Mouse (Mus musculus) T-cell, adult 2 months (primary cell): Measurements from ENCODE around the gene Zfp1.

Experiments used
- DNase-seq: peaks from one replicate; pipeline ENCODE4 v3.0.0; 2022; ENCODE audit warnings: low spot score

Zfp1 gene

DNA sequence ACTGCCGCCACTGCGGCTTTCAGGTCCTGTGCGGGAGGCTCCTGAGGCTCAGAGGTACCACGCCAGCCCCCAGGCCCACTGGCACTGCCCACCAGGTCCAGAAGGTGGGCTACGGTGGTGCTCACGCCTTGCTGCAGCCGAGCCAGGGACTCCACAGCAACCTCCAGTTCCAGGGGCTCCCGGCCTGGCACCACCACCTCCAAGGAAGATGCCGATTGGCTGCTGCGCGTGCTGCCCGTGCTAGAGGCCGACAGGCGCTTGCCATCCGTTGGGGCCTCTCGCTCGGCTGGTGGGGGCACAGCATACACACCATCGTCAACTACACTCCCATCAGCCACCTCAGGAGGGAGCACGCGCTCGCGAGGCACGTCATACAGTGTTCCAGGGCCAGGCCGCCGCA, 70.6 kb downstream of the Zfp1 start:
- DNase-seq: no peak

DNA sequence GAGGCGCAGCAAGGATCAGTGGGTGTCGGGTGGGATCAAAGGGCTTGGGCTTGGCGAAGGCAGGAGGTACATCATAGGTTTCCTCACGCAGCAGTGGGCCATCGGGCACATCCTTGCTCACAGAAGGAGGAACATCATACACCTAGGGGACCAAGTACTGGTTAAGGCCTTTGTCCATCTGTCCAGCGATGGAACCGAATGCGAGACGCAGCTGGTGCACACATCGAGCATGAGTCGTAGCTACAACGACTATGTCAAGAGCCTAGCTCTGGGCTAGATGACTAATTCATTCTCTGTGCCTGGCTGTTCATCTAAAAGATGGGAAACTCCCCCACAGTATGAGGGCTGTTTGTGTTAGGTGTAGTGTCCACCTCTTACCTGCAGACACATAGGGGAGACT, 71.1 kb downstream of the Zfp1 start:
- no peak for DNase-seq

DNA sequence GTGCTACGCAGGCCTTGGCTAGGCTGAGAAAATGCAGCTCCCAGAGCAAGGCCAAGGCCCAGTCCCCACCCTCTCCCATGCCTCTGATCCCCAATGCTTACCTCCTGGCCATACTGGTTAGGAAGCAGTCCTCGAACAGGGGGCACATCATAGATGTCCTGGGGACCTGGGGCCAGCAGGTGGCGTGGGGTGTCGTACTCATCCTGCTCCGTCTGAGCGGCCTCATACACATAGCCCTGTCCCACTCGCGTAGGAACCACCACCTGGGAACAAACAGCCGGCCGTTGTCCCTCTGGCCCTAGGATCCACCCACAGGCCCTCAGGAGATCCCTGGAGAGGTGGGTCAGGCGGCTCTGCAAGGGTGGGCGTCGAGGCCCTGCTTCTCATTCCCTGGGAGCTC, 72.3 kb downstream of the Zfp1 start:
- no peak for DNase-seq

DNA sequence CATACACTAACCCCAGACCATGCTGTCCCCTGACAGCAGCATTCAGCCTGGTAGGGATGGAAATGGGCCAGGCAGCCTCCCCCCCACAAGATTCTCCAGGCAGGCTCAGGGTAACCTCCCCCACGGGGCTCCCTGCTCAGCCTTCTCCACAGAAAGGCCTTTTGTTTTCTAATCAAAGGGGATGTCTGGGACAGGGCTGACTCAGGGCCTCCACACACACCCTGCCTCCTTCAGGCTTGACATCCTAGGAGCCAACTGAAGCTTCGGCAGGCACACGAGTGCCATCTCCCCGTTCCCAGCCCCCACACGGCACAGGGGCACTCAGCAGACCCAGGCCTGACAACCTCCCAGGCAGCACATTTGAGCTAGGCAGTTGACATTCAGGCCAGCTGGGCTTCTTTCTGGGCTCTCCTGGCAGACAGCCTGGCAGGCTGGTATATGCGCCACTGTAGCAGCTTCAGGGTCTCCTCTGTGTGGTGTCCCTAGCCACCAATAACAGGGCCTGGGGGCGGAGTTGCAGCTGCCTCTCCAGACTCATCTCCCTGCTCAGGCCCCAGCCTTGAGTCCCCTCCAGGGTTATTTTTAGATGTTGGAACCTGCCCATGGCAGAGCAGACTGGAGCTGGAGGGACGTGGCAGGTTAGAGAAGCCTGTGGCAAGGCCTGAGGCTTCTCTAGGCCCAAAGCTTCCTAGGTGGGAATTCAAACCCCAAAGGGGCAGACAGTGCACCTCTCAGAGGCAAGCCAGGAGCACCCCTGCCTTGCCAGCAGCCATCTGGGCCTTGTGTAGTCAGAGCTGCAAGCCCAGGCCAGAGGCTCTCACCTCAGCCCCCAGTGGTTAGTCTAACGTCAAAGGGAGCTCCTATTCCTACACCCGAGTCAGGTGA, 73.6 kb downstream of the Zfp1 start:
- DNase-seq: no peak

DNA sequence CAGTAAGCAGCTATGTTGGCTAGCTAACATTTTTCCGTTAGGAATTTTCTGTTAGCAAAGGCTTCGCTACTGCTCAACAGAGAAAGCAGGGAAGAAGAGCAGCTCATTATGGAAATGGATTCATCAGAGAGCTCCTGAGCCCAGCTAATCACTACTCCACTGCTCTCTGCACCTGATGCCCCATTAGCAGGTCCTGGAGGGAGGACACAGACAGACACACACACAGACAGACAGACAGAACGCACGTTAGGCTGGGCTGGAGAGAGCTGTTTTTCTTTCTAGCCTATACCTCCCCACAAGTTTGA, 74.2 kb downstream of the Zfp1 start:
- DNase-seq: no peak

DNA sequence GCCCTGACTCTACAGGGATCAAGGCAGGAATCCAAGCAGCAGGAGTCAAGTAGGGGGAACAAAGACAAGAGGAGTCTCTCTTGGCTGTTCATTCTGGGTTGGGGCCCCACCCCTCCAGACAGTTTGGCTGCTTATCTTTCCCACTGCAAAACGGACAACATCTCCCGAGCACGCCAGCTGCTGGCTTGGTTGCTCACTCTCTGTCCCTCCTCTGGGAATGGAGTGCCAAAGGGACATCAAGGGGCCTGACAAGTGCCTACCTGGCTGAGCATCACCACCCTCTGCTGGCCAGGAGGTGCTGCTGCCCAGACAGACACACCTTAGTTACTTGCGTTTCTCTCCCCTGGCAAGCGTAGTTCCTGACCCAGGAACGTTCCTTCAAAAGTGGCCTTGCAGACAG, 74.7 kb downstream of the Zfp1 start:
- no peak for DNase-seq

DNA sequence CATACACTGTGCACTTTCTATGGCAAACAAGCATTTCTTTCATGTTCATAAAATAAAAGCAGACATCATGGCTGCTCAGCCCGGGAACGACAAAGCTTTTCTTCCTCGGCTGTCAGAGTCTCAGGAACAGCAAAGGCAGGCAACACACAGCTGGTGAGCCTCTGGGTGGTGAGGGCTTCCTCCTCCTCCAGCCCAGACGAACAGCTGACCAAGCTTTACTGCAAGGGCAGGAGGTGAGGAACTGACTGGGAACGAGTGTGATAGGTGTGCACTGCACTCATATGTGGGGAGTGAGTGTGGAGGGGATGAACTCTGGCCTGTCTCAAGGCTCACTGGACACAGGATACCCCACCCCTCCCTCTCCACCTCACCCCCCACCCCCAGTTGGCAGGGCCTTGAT, 75.7 kb downstream of the Zfp1 start:
- DNase-seq: no peak

DNA sequence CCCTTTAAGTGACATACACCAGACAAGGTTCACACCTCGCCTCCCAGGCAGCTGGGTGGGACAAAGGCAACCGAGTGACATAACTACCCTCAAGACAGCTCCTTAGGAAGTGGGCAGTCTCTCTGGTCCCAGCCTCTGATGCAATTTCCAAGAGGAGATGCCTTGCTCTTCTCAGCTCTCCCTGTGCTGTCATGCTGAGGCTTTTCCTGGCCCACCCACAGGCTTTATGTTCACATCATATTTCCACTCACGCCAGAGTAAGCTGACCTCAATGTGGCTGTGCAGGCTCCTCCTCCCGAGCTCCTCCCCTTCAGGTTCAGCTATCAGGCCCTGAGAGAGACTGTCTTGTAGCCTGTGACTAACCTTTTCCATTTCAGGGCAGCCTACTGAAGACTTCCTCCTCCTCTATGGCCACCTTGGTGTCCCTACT, 76.9 kb downstream of the Zfp1 start:
- DNase-seq: no peak
